Mouse (Mus musculus): ENCODE data around the gene Padi6. TPM values are rescaled to one million over a fixed set of nuclear protein-coding genes. Genes with fewer than 3 reads are reported as not detected.
A peak's percentile ranks its signal among the peaks of the same experiment; 100 is the strongest.

Gene Padi6
- total RNA-seq, 2 experiments from 2014 or later = not detected

GRCm38 (mm10) chr4:140750328-140750727, 7.9 kb upstream of the Padi6 start:
- DNase-seq = peak; percentile 56

- DNase-seq = no peak
Observed at GRCm38 (mm10) chr4:140747978-140748377, 5.5 kb upstream of the Padi6 start.

GRCm38 (mm10) chr4:140744654-140745053, 2.2 kb upstream of the Padi6 start:
- DNase-seq = no peak

GRCm38 (mm10) chr4:140743086-140743485, 643 bp upstream of the Padi6 start:
- DNase-seq = no peak

- DNase-seq = no peak
Observed at GRCm38 (mm10) chr4:140741401-140741800, 1.0 kb downstream of the Padi6 start.

- no peak for DNase-seq
Observed at GRCm38 (mm10) chr4:140740655-140741054, 1.8 kb downstream of the Padi6 start.

GRCm38 (mm10) chr4:140732871-140733270, 9.6 kb downstream of the Padi6 start:
- no peak for DNase-seq

GRCm38 (mm10) chr4:140731654-140732053, 10.8 kb downstream of the Padi6 start:
- DNase-seq = no peak

- DNase-seq = no peak
Observed at GRCm38 (mm10) chr4:140726907-140727306, 15.5 kb downstream of the Padi6 start.

- no peak for DNase-seq
Observed at GRCm38 (mm10) chr4:140724739-140725138, 17.7 kb downstream of the Padi6 start.

- DNase-seq = no peak
Observed at GRCm38 (mm10) chr4:140723801-140724200, 18.6 kb downstream of the Padi6 start.

GRCm38 (mm10) chr4:140723192-140723591, 19.3 kb downstream of the Padi6 start:
- DNase-seq = no peak

- no peak for DNase-seq
Observed at GRCm38 (mm10) chr4:140722710-140723109, 19.7 kb downstream of the Padi6 start.

- DNase-seq = no peak
Observed at GRCm38 (mm10) chr4:140721968-140722490, 20.4 kb downstream of the Padi6 start.

GRCm38 (mm10) chr4:140720091-140720490, 22.4 kb downstream of the Padi6 start:
- no peak for DNase-seq

GRCm38 (mm10) chr4:140718436-140718835, 24.0 kb downstream of the Padi6 start:
- no peak for DNase-seq

- no peak for DNase-seq
Observed at GRCm38 (mm10) chr4:140716994-140717393, 25.4 kb downstream of the Padi6 start.

GRCm38 (mm10) chr4:140714586-140714985, 27.9 kb downstream of the Padi6 start:
- DNase-seq = no peak

- DNase-seq = peak; percentile 92
Observed at GRCm38 (mm10) chr4:140713480-140714365, 28.7 kb downstream of the Padi6 start.

GRCm38 (mm10) chr4:140711360-140711759, 31.1 kb downstream of the Padi6 start:
- peak; percentile 74 for DNase-seq

- DNase-seq = no peak
Observed at GRCm38 (mm10) chr4:140710781-140711180, 31.7 kb downstream of the Padi6 start.

- DNase-seq = no peak
Observed at GRCm38 (mm10) chr4:140709617-140710016, 32.8 kb downstream of the Padi6 start.

- no peak for DNase-seq
Observed at GRCm38 (mm10) chr4:140709111-140709510, 33.3 kb downstream of the Padi6 start.
